Mouse (Mus musculus) forebrain, embryonic 10.5 days (tissue): Measurements from ENCODE around the gene Lgi4. TPM values are rescaled to one million over a fixed set of nuclear protein-coding genes. Genes with fewer than 3 reads are reported as not detected.

Source experiments
- DNase-seq: peaks from one replicate; pipeline ENCODE4 v3.0.0-alpha.2; 2017; ENCODE audit warnings: low spot score; ENCODE audit errors: extremely low spot score
- H3K27ac ChIP-seq: fragments of 300-500 bp; sonication (generic); 2 replicates; pipeline ENCODE4 v1.5.1; 2016; ENCODE audit warnings: mild to moderate bottlenecking
- H3K27me3 ChIP-seq: fragments of 300-500 bp; sonication (generic); 2 replicates; pipeline ENCODE4 v1.6.1; 2016; ENCODE audit warnings: mild to moderate bottlenecking; ENCODE audit not compliant: poor library complexity, severe bottlenecking
- H3K36me3 ChIP-seq: fragments of 300-500 bp; sonication (generic); replicated peaks from 2 replicates; pipeline ENCODE4 v1.6.1; 2016; ENCODE audit warnings: mild to moderate bottlenecking, moderate library complexity
- H3K4me1 ChIP-seq: fragments of 300-500 bp; sonication (generic); 2 replicates; pipeline ENCODE4 v1.6.1; 2016
- H3K4me3 ChIP-seq: fragments of 300-500 bp; sonication (generic); 2 replicates; pipeline ENCODE4 v1.5.1; 2016; ENCODE audit warnings: mild to moderate bottlenecking, moderate library complexity
- H3K9me3 ChIP-seq: fragments of 300-500 bp; sonication (generic); 2 replicates; pipeline ENCODE4 v1.6.1; 2016; ENCODE audit warnings: mild to moderate bottlenecking, moderate library complexity
- WGBS: fragments of 180-500 bp; shearing (Covaris S2); methylation state at CpG from one replicate; pipeline ENCODE4 v1.1.7; 2016; 5-methylcytosine and 5-hydroxymethylcytosine counted together
- polyA plus RNA-seq: library from polyadenylated mRNA; unstranded; fragments of >200 nt; fragmentation: Nextera tagmentation; extraction: Ambion mirVana; gene quantifications from 2 replicates; pipeline ENCODE4 v1.2.1, GENCODE M21; 2016

The Lgi4 gene
- polyA plus RNA-seq = 0.58 and 0.68 TPM in 2 replicates

- H3K27me3 ChIP-seq = peaks cover 16% of the 10 kb centered on the region
- DNase-seq = peak; percentile 81
- peaks cover 32% of the 10 kb centered on the region for H3K4me1 ChIP-seq
- 8% methylated on average over 2 of the region's 2 CpGs for WGBS
- no peaks in the 10 kb centered on the region for H3K36me3 ChIP-seq
- no peaks in the 10 kb centered on the region for H3K9me3 ChIP-seq
- H3K4me3 ChIP-seq = no peak within 1 kb of the TSS
- peak within 1 kb of the TSS; percentile 57 for H3K27ac ChIP-seq
These were observed at the start of gene Lgi4 for GRCm38 (mm10) chr7:31059108-31059507. TSS of gene Lgi4 (plus strand) at chr7:31059342.

GRCm38 (mm10) chr7:31012971-31013370 lies 46.2 kb upstream of the Lgi4 start:
- Histone ChIP-seq H3K36me3 (no peaks in the 10 kb centered on the region), H3K9me3 (no peaks in the 10 kb centered on the region)

GRCm38 (mm10) chr7:31017104-31017901 lies 41.8 kb upstream of the Lgi4 start:
- no peak for DNase-seq
- 84% methylated on average over 10 of the region's 10 CpGs for WGBS
- H3K27ac ChIP-seq = no peak overlapping the region

More at GRCm38 (mm10) chr7:31012971-31013370, 46.2 kb upstream of the Lgi4 start:
- WGBS = 85% methylated on average over 5 of the region's 5 CpGs
- peaks cover 8% of the 10 kb centered on the region for H3K4me1 ChIP-seq
- no peaks in the 10 kb centered on the region for H3K27me3 ChIP-seq
- H3K27ac ChIP-seq = no peak overlapping the region
- no peak for DNase-seq
- no peak overlapping the region for H3K4me3 ChIP-seq

GRCm38 (mm10) chr7:31028609-31029008 lies 30.5 kb upstream of the Lgi4 start:
- Histone ChIP-seq H3K27me3 (no peaks in the 10 kb centered on the region), H3K27ac (no peak overlapping the region), H3K4me3 (no peak overlapping the region), H3K36me3 (no peaks in the 10 kb centered on the region), H3K4me1 (no peaks in the 10 kb centered on the region), H3K9me3 (no peaks in the 10 kb centered on the region)
- no peak for DNase-seq
- 78% methylated on average over 8 of the region's 8 CpGs for WGBS

More at GRCm38 (mm10) chr7:31017104-31017901, 41.8 kb upstream of the Lgi4 start:
- Histone ChIP-seq H3K27me3 (no peaks in the 10 kb centered on the region), H3K9me3 (no peaks in the 10 kb centered on the region), H3K36me3 (no peaks in the 10 kb centered on the region), H3K4me3 (no peak overlapping the region), H3K4me1 (peaks cover 8% of the 10 kb centered on the region)

GRCm38 (mm10) chr7:31030717-31031116 lies 28.4 kb upstream of the Lgi4 start:
- no peak for DNase-seq
- Histone ChIP-seq H3K9me3 (no peaks in the 10 kb centered on the region), H3K36me3 (no peaks in the 10 kb centered on the region), H3K27ac (no peak overlapping the region), H3K27me3 (no peaks in the 10 kb centered on the region), H3K4me1 (no peaks in the 10 kb centered on the region), H3K4me3 (no peak overlapping the region)
- WGBS = 68% methylated on average over 2 of the region's 2 CpGs

GRCm38 (mm10) chr7:31031731-31032130 lies 27.4 kb upstream of the Lgi4 start:
- Histone ChIP-seq H3K36me3 (no peaks in the 10 kb centered on the region), H3K4me1 (no peaks in the 10 kb centered on the region), H3K27me3 (no peaks in the 10 kb centered on the region), H3K27ac (no peak overlapping the region), H3K4me3 (no peak overlapping the region), H3K9me3 (no peaks in the 10 kb centered on the region)
- WGBS = 85% methylated on average over 7 of the region's 7 CpGs
- no peak for DNase-seq

- WGBS = 79% methylated on average over 9 of the region's 9 CpGs
- Histone ChIP-seq H3K4me3 (no peak overlapping the region), H3K9me3 (no peaks in the 10 kb centered on the region), H3K4me1 (no peaks in the 10 kb centered on the region), H3K27ac (no peak overlapping the region), H3K36me3 (no peaks in the 10 kb centered on the region), H3K27me3 (no peaks in the 10 kb centered on the region)
- DNase-seq = no peak
These were observed 25.6 kb upstream of the Lgi4 start for GRCm38 (mm10) chr7:31033409-31034165.

- no peaks in the 10 kb centered on the region for H3K9me3 ChIP-seq
- no peaks in the 10 kb centered on the region for H3K4me1 ChIP-seq
- WGBS = 70% methylated on average over 11 of the region's 11 CpGs
- H3K4me3 ChIP-seq = no peak overlapping the region
- no peak for DNase-seq
- H3K27me3 ChIP-seq = no peaks in the 10 kb centered on the region
- H3K27ac ChIP-seq = no peak overlapping the region
- no peaks in the 10 kb centered on the region for H3K36me3 ChIP-seq
These were observed 24.4 kb upstream of the Lgi4 start for GRCm38 (mm10) chr7:31034789-31035188.

- H3K4me3 ChIP-seq = no peak overlapping the region
- no peak overlapping the region for H3K27ac ChIP-seq
- no peaks in the 10 kb centered on the region for H3K36me3 ChIP-seq
- H3K4me1 ChIP-seq = no peaks in the 10 kb centered on the region
- H3K9me3 ChIP-seq = no peaks in the 10 kb centered on the region
- 78% methylated on average over 11 of the region's 11 CpGs for WGBS
- DNase-seq = no peak
- peaks cover 3% of the 10 kb centered on the region for H3K27me3 ChIP-seq
These were observed 23.9 kb upstream of the Lgi4 start for GRCm38 (mm10) chr7:31035291-31035690.

GRCm38 (mm10) chr7:31036917-31037316 lies 22.2 kb upstream of the Lgi4 start:
- H3K9me3 ChIP-seq = no peaks in the 10 kb centered on the region
- no peak overlapping the region for H3K4me3 ChIP-seq
- peaks cover 19% of the 10 kb centered on the region for H3K27me3 ChIP-seq
- no peaks in the 10 kb centered on the region for H3K36me3 ChIP-seq
- H3K27ac ChIP-seq = no peak overlapping the region
- DNase-seq = no peak
- WGBS = 87% methylated on average over 7 of the region's 7 CpGs
- peaks cover 6% of the 10 kb centered on the region for H3K4me1 ChIP-seq

- H3K4me1 ChIP-seq = peaks cover 13% of the 10 kb centered on the region
- DNase-seq = no peak
- WGBS = 75% methylated on average over 2 of the region's 2 CpGs
- no peak overlapping the region for H3K27ac ChIP-seq
- H3K36me3 ChIP-seq = no peaks in the 10 kb centered on the region
- H3K9me3 ChIP-seq = no peaks in the 10 kb centered on the region
- no peak overlapping the region for H3K4me3 ChIP-seq
- peaks cover 27% of the 10 kb centered on the region for H3K27me3 ChIP-seq
These were observed 21.5 kb upstream of the Lgi4 start for GRCm38 (mm10) chr7:31037675-31038074.

- no peak overlapping the region for H3K4me3 ChIP-seq
- no peak overlapping the region for H3K27ac ChIP-seq
- DNase-seq = no peak
- peaks cover 13% of the 10 kb centered on the region for H3K4me1 ChIP-seq
- no peaks in the 10 kb centered on the region for H3K9me3 ChIP-seq
- H3K27me3 ChIP-seq = peaks cover 40% of the 10 kb centered on the region
- no peaks in the 10 kb centered on the region for H3K36me3 ChIP-seq
- WGBS = 92% methylated on average over 4 of the region's 4 CpGs
These were observed 20.1 kb upstream of the Lgi4 start for GRCm38 (mm10) chr7:31039011-31039410.
